Mouse (Mus musculus): ENCODE results near the gene Zswim2. TPM values are rescaled to one million over a fixed set of nuclear protein-coding genes. Genes with fewer than 3 reads are reported as not detected.

Zswim2 gene
- polyA plus RNA-seq, 1 experiment from 2014 or later: not detected

GRCm38 (mm10) chr2:83941792-83942191, 764 bp upstream of the Zswim2 start:
- H3K27ac ChIP-seq (ENCODE audit: low read depth): no peak overlapping the region
- H3K9me3 ChIP-seq (ENCODE audit: low read length): no peaks in the 10 kb centered on the region
- H3K9ac ChIP-seq (replicated peaks): no peak overlapping the region
- H3K27me3 ChIP-seq (ENCODE audit: insufficient read depth, low read length): no peaks in the 10 kb centered on the region
- DNase-seq (no peak), ATAC-seq (no peak)
- H3K4me3 ChIP-seq (ENCODE audit: low read depth, low read length): no peak overlapping the region
- TF ChIP-seq CTCF (IDR thresholded peaks at IDR 0.05; ENCODE audit: low read depth) (no peak), EP300 (IDR thresholded peaks at IDR 0.05; ENCODE audit: low read depth) (no peak)
- peaks cover 4% of the 10 kb centered on the region for H3K4me1 ChIP-seq (ENCODE audit: insufficient read depth)
- no peak overlapping the region for H3K4me2 ChIP-seq (ENCODE audit: low read depth, low read length)
- 25% methylated on average over 4 of the region's 4 CpGs for WGBS (ENCODE audit: insufficient replicate concordance)
- H3K36me3 ChIP-seq (replicated peaks; ENCODE audit: insufficient read depth, low read length): no peaks in the 10 kb centered on the region

GRCm38 (mm10) chr2:83941378-83941777, 350 bp upstream of the Zswim2 start:
- ATAC-seq (no peak), DNase-seq (no peak)
- Histone ChIP-seq H3K4me3 (ENCODE audit: low read depth, low read length) (no peak overlapping the region), H3K9me3 (ENCODE audit: low read length) (no peaks in the 10 kb centered on the region), H3K27ac (ENCODE audit: low read depth) (no peak overlapping the region), H3K27me3 (ENCODE audit: insufficient read depth, low read length) (no peaks in the 10 kb centered on the region), H3K9ac (replicated peaks) (no peak overlapping the region), H3K4me1 (ENCODE audit: insufficient read depth) (peaks cover 4% of the 10 kb centered on the region), H3K36me3 (replicated peaks; ENCODE audit: insufficient read depth, low read length) (no peaks in the 10 kb centered on the region), H3K4me2 (ENCODE audit: low read depth, low read length) (peak overlapping the region; percentile 55)
- TF ChIP-seq CTCF (IDR thresholded peaks at IDR 0.05; ENCODE audit: low read depth) (no peak), EP300 (IDR thresholded peaks at IDR 0.05; ENCODE audit: low read depth) (no peak)
- WGBS (ENCODE audit: insufficient replicate concordance): 28% methylated on average over 3 of the region's 3 CpGs

GRCm38 (mm10) chr2:83929478-83930088, 11.4 kb downstream of the Zswim2 start:
- no peak overlapping the region for H3K9ac ChIP-seq (replicated peaks)
- TF ChIP-seq CTCF (IDR thresholded peaks at IDR 0.05; ENCODE audit: low read depth): no peak
- TF ChIP-seq EP300 (IDR thresholded peaks at IDR 0.05; ENCODE audit: low read depth): no peak
- no peak for ATAC-seq
- H3K36me3 ChIP-seq (replicated peaks; ENCODE audit: insufficient read depth, low read length): no peaks in the 10 kb centered on the region
- WGBS (ENCODE audit: insufficient replicate concordance): 35% methylated on average over 2 of the region's 2 CpGs
- H3K27ac ChIP-seq (ENCODE audit: low read depth): no peak overlapping the region
- H3K9me3 ChIP-seq (ENCODE audit: low read length): no peaks in the 10 kb centered on the region
- DNase-seq: no peak
- no peak overlapping the region for H3K4me2 ChIP-seq (ENCODE audit: low read depth, low read length)
- H3K4me1 ChIP-seq (ENCODE audit: insufficient read depth): no peaks in the 10 kb centered on the region
- no peaks in the 10 kb centered on the region for H3K27me3 ChIP-seq (ENCODE audit: insufficient read depth, low read length)
- no peak overlapping the region for H3K4me3 ChIP-seq (ENCODE audit: low read depth, low read length)

DNA sequence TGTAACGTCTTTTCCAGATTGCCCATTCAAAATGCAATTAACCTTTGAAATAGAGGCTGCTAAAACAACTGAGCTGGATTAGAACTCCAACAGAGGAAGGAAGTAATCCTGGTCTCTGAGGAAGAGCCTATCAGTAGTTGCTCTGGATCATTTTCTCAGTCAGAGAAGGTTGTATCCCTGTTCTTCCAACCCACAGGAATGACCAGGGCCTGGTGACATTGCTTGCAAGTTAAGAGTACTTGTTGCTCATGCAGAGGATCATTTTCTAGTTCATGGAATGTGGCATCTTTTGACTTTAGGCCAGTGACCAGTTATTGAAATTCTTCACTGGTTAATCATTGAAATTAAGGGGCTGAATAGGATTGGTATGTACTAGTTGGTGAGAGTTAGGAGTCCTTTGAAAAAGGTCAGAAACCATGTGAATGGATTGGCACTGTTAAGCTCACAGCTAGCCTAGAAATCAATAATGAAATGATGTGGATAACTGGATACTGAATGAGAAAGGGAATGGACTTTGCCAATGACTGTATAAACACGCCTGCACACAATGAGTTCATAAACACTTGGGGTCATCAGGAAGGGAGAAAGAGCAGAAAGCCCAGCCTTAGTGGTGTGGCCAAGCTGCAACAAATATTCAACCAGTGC, 39.0 kb downstream of the Zswim2 start:
- WGBS (ENCODE audit: insufficient replicate concordance): 63% methylated on average over 2 of the region's 2 CpGs
- no peak overlapping the region for H3K4me3 ChIP-seq (ENCODE audit: low read depth, low read length)
- H3K36me3 ChIP-seq (replicated peaks; ENCODE audit: insufficient read depth, low read length): no peaks in the 10 kb centered on the region

GRCm38 (mm10) chr2:83893701-83894100, 47.3 kb downstream of the Zswim2 start:
- no peak for ATAC-seq
- no peak overlapping the region for H3K4me2 ChIP-seq (ENCODE audit: low read depth, low read length)

More for the DNA sequence above, 39.0 kb downstream of the Zswim2 start:
- DNase-seq (no peak), ATAC-seq (no peak)
- no peak for TF ChIP-seq EP300 (IDR thresholded peaks at IDR 0.05; ENCODE audit: low read depth)
- no peak for TF ChIP-seq CTCF (IDR thresholded peaks at IDR 0.05; ENCODE audit: low read depth)
- Histone ChIP-seq H3K4me2 (ENCODE audit: low read depth, low read length) (no peak overlapping the region), H3K27ac (ENCODE audit: low read depth) (no peak overlapping the region), H3K4me1 (ENCODE audit: insufficient read depth) (no peaks in the 10 kb centered on the region), H3K9ac (replicated peaks) (no peak overlapping the region), H3K27me3 (ENCODE audit: insufficient read depth, low read length) (no peaks in the 10 kb centered on the region), H3K9me3 (ENCODE audit: low read length) (no peaks in the 10 kb centered on the region)

DNA sequence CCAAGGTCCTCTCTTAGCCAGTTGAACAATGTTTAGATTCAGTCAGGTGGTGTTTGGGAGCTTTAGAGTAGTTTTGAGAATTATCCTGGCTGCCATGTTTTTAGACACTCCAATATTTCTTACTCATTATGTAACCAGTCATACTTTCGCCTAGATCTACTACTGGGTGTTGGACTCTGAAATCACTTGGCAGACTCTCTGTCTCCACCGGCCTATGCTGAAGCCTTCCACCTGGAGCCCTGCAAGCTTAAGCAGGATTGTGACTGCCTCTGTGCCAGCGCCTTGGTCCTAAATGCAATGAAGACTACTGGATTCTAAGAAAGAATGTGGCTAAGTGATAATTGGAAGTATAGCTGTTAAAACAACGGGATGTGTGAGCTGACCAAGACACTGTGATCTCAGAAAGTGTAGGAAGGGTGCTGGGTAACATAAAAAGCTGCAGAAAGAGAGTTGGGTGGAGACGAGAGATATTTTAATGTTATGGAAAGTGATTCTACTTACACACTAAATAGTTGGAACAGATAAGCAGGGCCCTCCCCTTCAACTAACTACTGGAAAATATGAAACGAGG, 57.1 kb downstream of the Zswim2 start:
- no peak overlapping the region for H3K4me3 ChIP-seq (ENCODE audit: low read depth, low read length)
- no peaks in the 10 kb centered on the region for H3K36me3 ChIP-seq (replicated peaks; ENCODE audit: insufficient read depth, low read length)
- no peaks in the 10 kb centered on the region for H3K27me3 ChIP-seq (ENCODE audit: insufficient read depth, low read length)
- DNase-seq (no peak), ATAC-seq (no peak)
- no peak for TF ChIP-seq CTCF (IDR thresholded peaks at IDR 0.05; ENCODE audit: low read depth)
- no peak for TF ChIP-seq EP300 (IDR thresholded peaks at IDR 0.05; ENCODE audit: low read depth)
- no peaks in the 10 kb centered on the region for H3K9me3 ChIP-seq (ENCODE audit: low read length)
- WGBS (ENCODE audit: insufficient replicate concordance): 74% methylated on average over 6 of the region's 6 CpGs
- H3K4me1 ChIP-seq (ENCODE audit: insufficient read depth): no peaks in the 10 kb centered on the region
- no peak overlapping the region for H3K27ac ChIP-seq (ENCODE audit: low read depth)
- H3K9ac ChIP-seq (replicated peaks): no peak overlapping the region
- H3K4me2 ChIP-seq (ENCODE audit: low read depth, low read length): no peak overlapping the region

More at GRCm38 (mm10) chr2:83893701-83894100, 47.3 kb downstream of the Zswim2 start:
- H3K9me3 ChIP-seq (ENCODE audit: low read length): no peaks in the 10 kb centered on the region
- no peaks in the 10 kb centered on the region for H3K4me1 ChIP-seq (ENCODE audit: insufficient read depth)
- H3K9ac ChIP-seq (replicated peaks): no peak overlapping the region
- no peak overlapping the region for H3K27ac ChIP-seq (ENCODE audit: low read depth)
- H3K4me3 ChIP-seq (ENCODE audit: low read depth, low read length): no peak overlapping the region
- H3K27me3 ChIP-seq (ENCODE audit: insufficient read depth, low read length): no peaks in the 10 kb centered on the region
- TF ChIP-seq EP300 (IDR thresholded peaks at IDR 0.05; ENCODE audit: low read depth) (no peak), CTCF (IDR thresholded peaks at IDR 0.05; ENCODE audit: low read depth) (no peak)
- H3K36me3 ChIP-seq (replicated peaks; ENCODE audit: insufficient read depth, low read length): no peaks in the 10 kb centered on the region
- DNase-seq: no peak
- WGBS (ENCODE audit: insufficient replicate concordance): 75% methylated on average over 2 of the region's 2 CpGs

Other genes starting within 250 kb of the Zswim2 start
- gene Itgav, start 216.8 kb downstream of the Zswim2 start, polyA plus RNA-seq (2015; fragmentation: Nextera tagmentation; extraction: Ambion mirVana): 25.1 and 26.5 TPM in 2 replicates
- gene Fam171b, start 128.6 kb downstream of the Zswim2 start, polyA plus RNA-seq (2015; fragmentation: Nextera tagmentation; extraction: Ambion mirVana): 0.47 and 0.54 TPM in 2 replicates
- not detected in 2 replicates for gene Gm13698, start 14.5 kb upstream of the Zswim2 start, polyA plus RNA-seq (2015; fragmentation: Nextera tagmentation; extraction: Ambion mirVana)
- gene Gm13693, start 20.3 kb upstream of the Zswim2 start, polyA plus RNA-seq (2015; fragmentation: Nextera tagmentation; extraction: Ambion mirVana): not detected in 2 replicates
- gene Gm13695, start 26.1 kb upstream of the Zswim2 start, polyA plus RNA-seq (2015; fragmentation: Nextera tagmentation; extraction: Ambion mirVana): not detected in 2 replicates
- gene Gm13696, start 31.9 kb upstream of the Zswim2 start, polyA plus RNA-seq (2015; fragmentation: Nextera tagmentation; extraction: Ambion mirVana): not detected in 2 replicates
- gene Gm13694, start 37.7 kb upstream of the Zswim2 start, polyA plus RNA-seq (2015; fragmentation: Nextera tagmentation; extraction: Ambion mirVana): not detected in 2 replicates
- not detected in 2 replicates for gene Gm13697, start 43.5 kb upstream of the Zswim2 start, polyA plus RNA-seq (2015; fragmentation: Nextera tagmentation; extraction: Ambion mirVana)
- gene Gm13691, start 49.3 kb upstream of the Zswim2 start, polyA plus RNA-seq (2015; fragmentation: Nextera tagmentation; extraction: Ambion mirVana): not detected in 2 replicates

All from liver, postnatal 0 days (tissue).